ENCODE assay signal across 14 mouse cellular contexts in genomic region chr3:148631415-148632192, GRCm38 (mm10).
DNase-seq lines count a peak whose midpoint lies in the region; ATAC-seq and TF ChIP-seq lines count a peak whose summit lies in the region.
"Had no signal": no experiment of that assay in that cellular context is flagged by ENCODE, and none has a peak within 500 bp of the region (broad histone marks: within the 10 kb centered on the region; RNA-seq: fewer than 3 reads in every experiment).

No protein-coding gene starts in this region.

- H3ac ChIP-seq in C2C12 (ENCODE audit: control insufficient read depth, insufficient read length, low read depth), result no peak overlapping the region

- WGBS in kidney, embryonic 16.5 days, result 37% methylated on average over 18 of the region's 18 CpGs
- WGBS in limb, embryonic 14.5 days, result 53% methylated on average over 18 of the region's 18 CpGs

- H3K27ac ChIP-seq in kidney, embryonic 16.5 days (ENCODE audit: low read length), result no peak overlapping the region
- no peak overlapping the region for H3K27ac ChIP-seq in limb, embryonic 14.5 days (replicated peaks; ENCODE audit: low read depth, low read length)
- H3K27ac ChIP-seq: heart, adult 2 months; lung, embryonic 15.5 days; midbrain, embryonic 10.5 days had no signal

- H3K27me3 ChIP-seq in kidney, embryonic 16.5 days (ENCODE audit: insufficient read depth, low read length), result no peaks in the 10 kb centered on the region
- no peaks in the 10 kb centered on the region for H3K27me3 ChIP-seq in C2C12 (ENCODE audit: control insufficient read depth, insufficient read depth, insufficient read length)
- H3K27me3 ChIP-seq in limb, embryonic 14.5 days (ENCODE audit: control insufficient read depth, insufficient read depth, low read length), result no peaks in the 10 kb centered on the region
- H3K27me3 ChIP-seq: lung, embryonic 15.5 days had no signal

- no peak for TF ChIP-seq CTCF in C2C12 (IDR thresholded peaks at IDR 0.05; ENCODE audit: control insufficient read depth, insufficient read depth, insufficient read length)

- H3K4me3 ChIP-seq in kidney, embryonic 16.5 days (ENCODE audit: low read length), result no peak overlapping the region
- no peak overlapping the region for H3K4me3 ChIP-seq in C2C12 (ENCODE audit: insufficient read depth, poor library complexity, severe bottlenecking)
- no peak overlapping the region for H3K4me3 ChIP-seq in limb, embryonic 14.5 days (replicated peaks; ENCODE audit: low read length)
- H3K4me3 ChIP-seq: heart, adult 2 months; lung, embryonic 15.5 days; midbrain, embryonic 10.5 days had no signal

- no peaks in the 10 kb centered on the region for H3K79me2 ChIP-seq in C2C12 (ENCODE audit: control insufficient read depth, insufficient read depth)

- no peaks in the 10 kb centered on the region for H3K79me3 ChIP-seq in C2C12 (ENCODE audit: low read depth)

- intact Hi-C loops in left cerebral cortex, postnatal 25 days (cut with DNase I), result no loop called here

- H3K9ac ChIP-seq in kidney, embryonic 16.5 days (replicated peaks; ENCODE audit: low read length), result no peak overlapping the region
- no peak overlapping the region for H3K9ac ChIP-seq in limb, embryonic 14.5 days (ENCODE audit: low read depth, low read length, severe bottlenecking)
- H3K9ac ChIP-seq: lung, embryonic 15.5 days had no signal

- H3K4me1 ChIP-seq in kidney, embryonic 16.5 days (ENCODE audit: insufficient read depth, low read length), result peaks cover 9% of the 10 kb centered on the region; the same call in 1 of the 2 replicates
- peaks cover 21% of the 10 kb centered on the region for H3K4me1 ChIP-seq in limb, embryonic 14.5 days (ENCODE audit: control insufficient read depth, insufficient read depth, low read length)

- no peak for DNase-seq in kidney, adult 9 months
- DNase-seq in NIH3T3 (ENCODE audit: low read depth), result peak; percentile 81
- peak; percentile 59 for DNase-seq in limb, embryonic 14.5 days (ENCODE audit: low spot score)
- DNase-seq in left cerebral cortex, postnatal 25 days (ENCODE audit: low spot score in 2 of 2), result no peak
- no peak for DNase-seq in adrenal gland, adult 18-20 months (ENCODE audit: low spot score in 2 of 2)
- DNase-seq: cerebellum, postnatal 36 days; heart, adult 2 months; heart, postnatal 36 days; thymus, postnatal 25 days had no signal

- H3K36me3 ChIP-seq in kidney, embryonic 16.5 days (ENCODE audit: insufficient read depth, low read length), result no peaks in the 10 kb centered on the region
- no peaks in the 10 kb centered on the region for H3K36me3 ChIP-seq in C2C12 (ENCODE audit: control insufficient read depth, insufficient read depth)
- H3K36me3 ChIP-seq in limb, embryonic 14.5 days (ENCODE audit: control insufficient read depth, insufficient read depth, low read length), result no peaks in the 10 kb centered on the region
- H3K36me3 ChIP-seq: lung, embryonic 15.5 days; midbrain, embryonic 10.5 days had no signal

- no peaks in the 10 kb centered on the region for H3K9me3 ChIP-seq in kidney, embryonic 16.5 days (ENCODE audit: low read length)
- no peaks in the 10 kb centered on the region for H3K9me3 ChIP-seq in limb, embryonic 14.5 days (ENCODE audit: control insufficient read depth, low read length)
- H3K9me3 ChIP-seq: lung, embryonic 15.5 days; midbrain, embryonic 10.5 days had no signal

- peak overlapping the region; percentile 31 for H3K4me2 ChIP-seq in kidney, embryonic 16.5 days (replicated peaks; ENCODE audit: low read depth, low read length)
- H3K4me2 ChIP-seq in limb, embryonic 14.5 days (replicated peaks; ENCODE audit: low read depth, low read length, severe bottlenecking), result no peak overlapping the region
- H3K4me2 ChIP-seq: lung, embryonic 15.5 days had no signal

- peak; percentile 42; the same call in 1 of the 2 replicates for ATAC-seq in kidney, embryonic 16.5 days (ENCODE audit: low FRiP score, low TSS enrichment)
- 0 out of 2 replicates have a peak, but pooled peaks have one; percentile 9 for ATAC-seq in limb, embryonic 14.5 days (ENCODE audit: low FRiP score, low read depth)
- ATAC-seq: activated CD4-positive, CD25-positive, alpha-beta regulatory T cell, adult 4 months had no signal

- TF ChIP-seq POLR2A in limb, embryonic 14.5 days (IDR thresholded peaks at IDR 0.05; ENCODE audit: borderline replicate concordance, extremely low read depth, insufficient read depth, insufficient read length), result no peak

TF ChIP-seq in C2C12, 6 proteins besides CTCF, POLR2A, EP300 and RAD21:
- TF ChIP-seq MYOG (IDR thresholded peaks at IDR 0.05; ENCODE audit: control insufficient read depth, extremely low read depth, insufficient read length) (no peak), MYOD1 (IDR thresholded peaks at IDR 0.05; ENCODE audit: control insufficient read depth, insufficient read length, low read depth) (peak; percentile 17)

Comparison
In these comparisons a context has a peak if more than half of its experiments do, and no peak if none do; other contexts are left out.
1. DNase-seq: peak in NIH3T3 (single experiment) and limb, embryonic 14.5 days (single experiment); none in kidney, adult 9 months (single experiment), left cerebral cortex, postnatal 25 days (0 of 2) and adrenal gland, adult 18-20 months (0 of 2).